ENCODE assay signal across 25 mouse cellular contexts in the genomic region with DNA sequence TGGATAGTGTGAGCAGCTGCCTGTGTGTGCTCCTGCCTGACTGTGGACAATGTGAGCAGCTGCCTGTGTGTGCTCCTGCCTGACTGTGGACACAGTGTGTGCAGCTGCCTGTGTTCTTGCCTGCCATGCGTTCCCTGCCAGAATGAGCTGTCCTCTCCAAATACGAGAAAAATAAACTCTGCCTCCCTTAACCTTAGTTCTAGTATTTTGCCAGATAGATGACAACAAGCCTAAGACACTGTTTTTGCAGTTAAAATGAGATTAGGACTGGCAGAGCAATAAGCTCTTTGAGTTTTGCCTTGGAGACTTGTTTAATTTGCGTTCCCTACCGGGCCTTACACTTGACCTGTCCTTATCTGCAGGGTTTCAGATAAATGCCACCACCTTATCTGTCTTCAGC.
DNase-seq lines count a peak whose midpoint lies in the region; ATAC-seq and TF ChIP-seq lines count a peak whose summit lies in the region.
"Had no signal": no experiment of that assay in that cellular context is flagged by ENCODE, and none has a peak within 500 bp of the region (broad histone marks: within the 10 kb centered on the region; RNA-seq: fewer than 3 reads in every experiment).

No protein-coding gene starts in this region.

- TF ChIP-seq EP300 in liver, postnatal 0 days (IDR thresholded peaks at IDR 0.05; ENCODE audit: low read depth) = no peak

- peaks cover 41% of the 10 kb centered on the region for H3K4me1 ChIP-seq in hindbrain, embryonic 10.5 days (replicated peaks)
- peaks cover 7% of the 10 kb centered on the region for H3K4me1 ChIP-seq in hindbrain, embryonic 16.5 days (ENCODE audit: control insufficient read depth, insufficient read depth, low read depth, low read length)
- peaks cover 6% of the 10 kb centered on the region; the same call in 1 of the 2 replicates for H3K4me1 ChIP-seq in liver, embryonic 11.5 days (replicated peaks; ENCODE audit: control insufficient read depth, insufficient read depth, low read length)
- peaks cover 2% of the 10 kb centered on the region for H3K4me1 ChIP-seq in liver, postnatal 0 days (ENCODE audit: insufficient read depth)

- WGBS in hindbrain, embryonic 10.5 days = 90% methylated on average over 4 of the region's 4 CpGs
- WGBS in hindbrain, embryonic 16.5 days = 75% methylated on average over 4 of the region's 4 CpGs
- WGBS in liver, embryonic 11.5 days = 50% methylated on average over 4 of the region's 4 CpGs
- WGBS in liver, postnatal 0 days (ENCODE audit: insufficient replicate concordance) = 59% methylated on average over 4 of the region's 4 CpGs

- H3K4me3 ChIP-seq in hindbrain, embryonic 10.5 days = no peak overlapping the region
- H3K4me3 ChIP-seq in hindbrain, embryonic 16.5 days (ENCODE audit: low read length) = no peak overlapping the region
- H3K4me3 ChIP-seq in liver, embryonic 11.5 days (ENCODE audit: low read depth, low read length) = no peak overlapping the region
- H3K4me3 ChIP-seq in liver, postnatal 0 days (ENCODE audit: low read depth, low read length) = no peak overlapping the region
- H3K4me3 ChIP-seq in gastrocnemius, adult 2 months = no peak overlapping the region
- H3K4me3 ChIP-seq: embryonic facial prominence, embryonic 13.5 days; embryonic facial prominence, embryonic 15.5 days; erythroblast, embryonic 14.5 days; forebrain, embryonic 10.5 days; forebrain, embryonic 12.5 days had no signal

- no peak for TF ChIP-seq CTCF in liver, postnatal 0 days (IDR thresholded peaks at IDR 0.05; ENCODE audit: low read depth)
- TF ChIP-seq CTCF in brain, embryonic 14.5 days (IDR thresholded peaks at IDR 0.05; ENCODE audit: borderline replicate concordance, extremely low read depth, insufficient read depth, insufficient read length) = no peak
- no peak for TF ChIP-seq CTCF in gastrocnemius, adult 2 months (IDR thresholded peaks at IDR 0.05)

- intact Hi-C loops in gastrocnemius, adult 2 months (cut with DNase I) = no loop called here

- no peak overlapping the region for H3K4me2 ChIP-seq in hindbrain, embryonic 16.5 days (ENCODE audit: low read length)
- no peak overlapping the region for H3K4me2 ChIP-seq in liver, embryonic 11.5 days
- no peak overlapping the region for H3K4me2 ChIP-seq in liver, postnatal 0 days (ENCODE audit: low read depth, low read length)
- H3K4me2 ChIP-seq: embryonic facial prominence, embryonic 13.5 days; embryonic facial prominence, embryonic 15.5 days; forebrain, embryonic 12.5 days had no signal

- no peaks in the 10 kb centered on the region for H3K9me3 ChIP-seq in hindbrain, embryonic 10.5 days
- H3K9me3 ChIP-seq in hindbrain, embryonic 16.5 days (ENCODE audit: control insufficient read depth, low read length) = no peaks in the 10 kb centered on the region
- no peaks in the 10 kb centered on the region for H3K9me3 ChIP-seq in liver, embryonic 11.5 days (ENCODE audit: control insufficient read depth, low read length)
- H3K9me3 ChIP-seq in liver, postnatal 0 days (ENCODE audit: low read length) = no peaks in the 10 kb centered on the region
- H3K9me3 ChIP-seq: embryonic facial prominence, embryonic 13.5 days; embryonic facial prominence, embryonic 15.5 days; forebrain, embryonic 10.5 days; forebrain, embryonic 12.5 days had no signal

- no peak overlapping the region for H3K9ac ChIP-seq in hindbrain, embryonic 16.5 days (ENCODE audit: low read depth, low read length)
- H3K9ac ChIP-seq in liver, embryonic 11.5 days (ENCODE audit: low read depth, low read length) = no peak overlapping the region
- no peak overlapping the region for H3K9ac ChIP-seq in liver, postnatal 0 days (replicated peaks)
- H3K9ac ChIP-seq: embryonic facial prominence, embryonic 13.5 days; embryonic facial prominence, embryonic 15.5 days; forebrain, embryonic 12.5 days had no signal

- H3K36me3 ChIP-seq in hindbrain, embryonic 10.5 days = 0 out of 2 replicates have a peak, but pooled peaks cover 2% of the 10 kb centered on the region
- H3K36me3 ChIP-seq in hindbrain, embryonic 16.5 days (ENCODE audit: control insufficient read depth, insufficient read depth, low read length) = no peaks in the 10 kb centered on the region
- no peaks in the 10 kb centered on the region for H3K36me3 ChIP-seq in liver, embryonic 11.5 days (ENCODE audit: control insufficient read depth, insufficient read depth, low read length)
- no peaks in the 10 kb centered on the region for H3K36me3 ChIP-seq in liver, postnatal 0 days (replicated peaks; ENCODE audit: insufficient read depth, low read length)
- H3K36me3 ChIP-seq: embryonic facial prominence, embryonic 13.5 days; embryonic facial prominence, embryonic 15.5 days; forebrain, embryonic 12.5 days had no signal

- no peaks in the 10 kb centered on the region for H3K27me3 ChIP-seq in hindbrain, embryonic 10.5 days (ENCODE audit: insufficient read depth, poor library complexity, severe bottlenecking)
- no peaks in the 10 kb centered on the region for H3K27me3 ChIP-seq in hindbrain, embryonic 16.5 days (replicated peaks; ENCODE audit: control insufficient read depth, insufficient read depth, low read length)
- H3K27me3 ChIP-seq in liver, embryonic 11.5 days (replicated peaks; ENCODE audit: control insufficient read depth, insufficient read depth, low read length) = no peaks in the 10 kb centered on the region
- H3K27me3 ChIP-seq in liver, postnatal 0 days (ENCODE audit: insufficient read depth, low read length) = no peaks in the 10 kb centered on the region
- H3K27me3 ChIP-seq: embryonic facial prominence, embryonic 13.5 days; embryonic facial prominence, embryonic 15.5 days; forebrain, embryonic 12.5 days had no signal

- DNase-seq in hindbrain, embryonic 10.5 days (ENCODE audit: low spot score) = no peak
- no peak for DNase-seq in liver, embryonic 11.5 days (ENCODE audit: low spot score)
- no peak for DNase-seq in liver, postnatal 0 days
- peak; percentile 79 for DNase-seq in adipocyte (ENCODE audit: low spot score)
- peak; percentile 29 for DNase-seq in brain, embryonic 14.5 days (ENCODE audit: low read depth)
- no peak for DNase-seq in neural tube, embryonic 10.5 days (ENCODE audit: extremely low spot score, low spot score)
- DNase-seq in gastrocnemius, adult 2 months = no peak
- DNase-seq: adrenal gland, adult 8-10 months; adrenal gland, postnatal 14 days; adrenal gland, postnatal 36 days; cerebellum, adult 11 months; cerebellum, adult 18-20 months; cerebellum, adult 8-10 months; cerebellum, adult 9-11 months; cerebellum, postnatal 14 days; cerebellum, postnatal 36 days; embryo, embryonic 11 days had no signal

- peak overlapping the region; percentile 50 for H3K27ac ChIP-seq in hindbrain, embryonic 10.5 days
- no peak overlapping the region for H3K27ac ChIP-seq in hindbrain, embryonic 16.5 days (ENCODE audit: low read depth, low read length)
- no peak overlapping the region for H3K27ac ChIP-seq in liver, embryonic 11.5 days (ENCODE audit: low read depth, low read length)
- no peak overlapping the region for H3K27ac ChIP-seq in liver, postnatal 0 days (ENCODE audit: low read depth)
- no peak overlapping the region for H3K27ac ChIP-seq in gastrocnemius, adult 2 months
- H3K27ac ChIP-seq: embryonic facial prominence, embryonic 13.5 days; embryonic facial prominence, embryonic 15.5 days; forebrain, embryonic 10.5 days; forebrain, embryonic 12.5 days had no signal

- TF ChIP-seq POLR2A in brain, embryonic 14.5 days (IDR thresholded peaks at IDR 0.05; ENCODE audit: borderline replicate concordance, extremely low read depth, insufficient read depth, insufficient read length, poor library complexity, severe bottlenecking) = no peak

- no peak for ATAC-seq in hindbrain, embryonic 16.5 days
- 0 out of 2 replicates have a peak, but pooled peaks have one; percentile 27 for ATAC-seq in liver, embryonic 11.5 days (replicated peaks; ENCODE audit: low FRiP score)
- no peak for ATAC-seq in liver, postnatal 0 days
- ATAC-seq: forebrain, embryonic 14.5 days; forebrain, embryonic 16.5 days had no signal

Comparison
In these comparisons a context has a peak if more than half of its experiments do, and no peak if none do; other contexts are left out.
1. DNase-seq: peak in adipocyte (single experiment) and brain, embryonic 14.5 days (single experiment); none in hindbrain, embryonic 10.5 days (single experiment), liver, embryonic 11.5 days (single experiment), liver, postnatal 0 days (single experiment), neural tube, embryonic 10.5 days (single experiment) and gastrocnemius, adult 2 months (single experiment).